Mouse (Mus musculus) embryonic fibroblast, embryonic 13.5 days (primary cell): ENCODE measurements around the gene Aff3.

Experiments
- CTCF ChIP-seq: IDR thresholded peaks from 2 replicates; pipeline ENCODE4 v1.5.1; 2011; ENCODE audit warnings: mild to moderate bottlenecking, control low read depth, low read length, moderate library complexity, borderline replicate concordance; ENCODE audit not compliant: insufficient read depth
- POLR2A ChIP-seq: IDR thresholded peaks from 2 replicates; pipeline ENCODE4 v1.6.1; 2011; ENCODE audit warnings: low read depth, mild to moderate bottlenecking, control low read depth, low read length, moderate library complexity

DNA sequence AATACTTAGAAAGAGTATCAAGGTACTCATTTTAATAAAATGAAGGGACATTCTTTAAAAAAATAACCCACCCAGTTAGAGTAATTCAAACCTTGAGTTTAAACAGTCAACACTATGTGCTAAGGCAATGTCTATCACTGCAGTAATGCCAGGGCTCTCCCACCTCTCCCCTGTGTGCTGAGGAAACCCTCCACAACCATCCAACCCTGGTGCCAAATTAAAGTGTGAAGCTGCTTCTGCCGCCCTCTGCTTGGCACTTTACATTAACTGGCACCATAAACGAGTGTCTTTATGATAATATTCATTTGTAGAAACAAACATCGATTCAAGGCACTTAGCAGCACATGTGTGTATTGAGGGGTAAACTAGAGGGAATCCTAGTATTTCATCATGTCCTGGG is 97.0 kb downstream of the Aff3 start:
- TF ChIP-seq CTCF (no peak), POLR2A (no peak)
